Mouse (Mus musculus) G1E (cell line): ENCODE data around the gene Dlgap1. TPM values are rescaled to one million over a fixed set of nuclear protein-coding genes. Genes with fewer than 3 reads are reported as not detected.
"Not testable (repeated sequence)": the region's sequence is repeated elsewhere in the genome, so short reads cannot be mapped to it uniquely, and the experiment has no call there.

ENCODE experiments used
- ATAC-seq: 2 replicates; pipeline ENCODE4 v1.8.0; 2016; ENCODE audit warnings: mild to moderate bottlenecking; ENCODE audit not compliant: insufficient number of reproducible peaks, poor library complexity, low FRiP score, severe bottlenecking; ENCODE audit errors: extremely low read depth
- DNase-seq: peaks from one replicate; pipeline ENCODE4 v3.0.0; 2012; ENCODE audit warnings: low spot score
- H3K27me3 ChIP-seq: 2 replicates; pipeline ENCODE4 v1.6.1; 2012; ENCODE audit warnings: mild to moderate bottlenecking, low read length, inconsistent platforms; ENCODE audit not compliant: insufficient read depth
- H3K36me3 ChIP-seq: replicated peaks from 2 replicates; pipeline ENCODE3; 2012; ENCODE audit warnings: mild to moderate bottlenecking, inconsistent platforms
- H3K4me1 ChIP-seq: 2 replicates; pipeline ENCODE4 v1.6.1; 2012; ENCODE audit warnings: low read depth, low read length, inconsistent platforms, mixed read lengths; ENCODE audit not compliant: insufficient read depth
- H3K4me3 ChIP-seq: 2 replicates; pipeline ENCODE4 v1.5.1; 2012; ENCODE audit warnings: low read depth, mild to moderate bottlenecking, inconsistent platforms, low read length, moderate library complexity, mixed read lengths
- H3K9me3 ChIP-seq: replicated peaks from 2 replicates; pipeline ENCODE4 v1.6.1; 2012; ENCODE audit warnings: inconsistent platforms
- CTCF ChIP-seq: IDR thresholded peaks from 2 replicates; pipeline ENCODE4 v1.5.1; 2012; ENCODE audit warnings: low read depth, low read length, inconsistent platforms, mixed read lengths
- GATA1 ChIP-seq: IDR thresholded peaks from 2 replicates; pipeline ENCODE4 v1.6.1; 2012; ENCODE audit warnings: borderline replicate concordance, low read length, inconsistent platforms, mixed read lengths
- GATA2 ChIP-seq: IDR thresholded peaks from 2 replicates; pipeline ENCODE4 v1.6.1; 2012; ENCODE audit warnings: low read depth, low read length, inconsistent platforms, borderline replicate concordance
- POLR2AphosphoS5 ChIP-seq: IDR thresholded peaks from 2 replicates; pipeline ENCODE4 v1.6.1; 2012; ENCODE audit warnings: low read depth, low read length, inconsistent platforms; ENCODE audit not compliant: insufficient replicate concordance
- TAL1 ChIP-seq: conservative IDR thresholded peaks from 2 replicates; pipeline ENCODE4 v1.6.1; 2012; ENCODE audit warnings: low read depth, low read length, inconsistent platforms, mixed read lengths
- polyA plus RNA-seq: library from polyadenylated mRNA; stranded (reverse); fragments of >175 nt; gene quantifications from 2 replicates; pipeline ENCODE4 v1.2.3, GENCODE M21; 2012
- total RNA-seq, 2 experiments: library from RNA; stranded (forward) in 1 of 2; stranded (reverse) in 1 of 2; fragments of 200-1000 nt in 1 of 2; fragments of >200 nt in 1 of 2; fragmentation: Nextera tagmentation in 1 of 2; gene quantifications; 2 replicates each; pipeline ENCODE4 v1.2.3; 2014 to 2017

Gene Dlgap1
- total and polyA plus RNA-seq, 3 experiments = 0.22 TPM; not detected in 2

DNA sequence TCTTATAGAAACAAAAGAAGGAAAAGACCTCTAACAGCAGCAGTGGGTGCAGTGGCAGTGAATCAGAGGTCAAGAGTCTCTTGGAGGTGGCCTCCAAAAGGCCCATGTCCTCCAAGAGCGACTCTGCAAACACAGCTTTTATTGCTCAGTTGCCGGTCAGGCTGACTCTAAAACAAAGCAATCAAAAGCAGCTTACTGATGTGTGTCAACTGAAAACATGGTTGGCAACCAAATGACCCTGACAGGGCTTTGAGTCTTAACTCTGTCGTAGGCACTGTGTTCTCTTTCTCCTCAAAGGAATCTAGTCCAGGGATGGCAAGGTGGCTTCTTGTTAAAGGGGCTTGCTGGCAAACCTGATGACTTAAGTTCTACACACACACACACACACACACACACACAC is 840.9 kb downstream of the Dlgap1 start:
- Histone ChIP-seq H3K4me1 (no peaks in the 10 kb centered on the region), H3K4me3 (no peak overlapping the region), H3K9me3 (peaks cover 12% of the 10 kb centered on the region), H3K27me3 (no peaks in the 10 kb centered on the region), H3K36me3 (no peaks in the 10 kb centered on the region)
- ATAC-seq (no peak), DNase-seq (no peak)
- no peak for TF ChIP-seq GATA2
- TF ChIP-seq POLR2AphosphoS5 = no peak
- no peak for TF ChIP-seq CTCF
- no peak for TF ChIP-seq GATA1
- no peak for TF ChIP-seq TAL1

DNA sequence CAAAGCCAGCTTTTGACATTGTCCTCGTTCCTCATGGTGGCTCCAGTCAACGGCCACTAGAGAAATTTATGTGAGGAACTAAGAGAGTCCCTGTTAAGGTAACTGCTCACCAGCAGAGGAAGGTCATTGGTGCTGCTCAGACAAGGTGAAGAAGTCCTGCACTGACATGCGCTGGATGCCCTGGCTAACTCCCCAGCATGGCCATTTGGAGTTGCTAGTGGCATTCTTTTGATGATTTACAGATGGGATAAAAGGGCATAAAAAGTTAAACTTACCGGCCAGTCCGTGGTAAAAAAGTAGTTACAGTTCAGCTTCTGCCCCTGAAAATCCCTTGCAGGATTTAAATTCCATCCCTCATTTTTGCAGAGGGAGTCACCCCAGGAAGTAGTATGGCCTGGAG is 841.9 kb downstream of the Dlgap1 start:
- no peaks in the 10 kb centered on the region for H3K4me1 ChIP-seq
- no peak for ATAC-seq
- no peak overlapping the region for H3K4me3 ChIP-seq
- H3K9me3 ChIP-seq = peaks cover 11% of the 10 kb centered on the region
- H3K36me3 ChIP-seq = no peaks in the 10 kb centered on the region
- H3K27me3 ChIP-seq = no peaks in the 10 kb centered on the region
- no peak for DNase-seq
- TF ChIP-seq CTCF (no peak), GATA1 (no peak), TAL1 (no peak), POLR2AphosphoS5 (no peak), GATA2 (no peak)

DNA sequence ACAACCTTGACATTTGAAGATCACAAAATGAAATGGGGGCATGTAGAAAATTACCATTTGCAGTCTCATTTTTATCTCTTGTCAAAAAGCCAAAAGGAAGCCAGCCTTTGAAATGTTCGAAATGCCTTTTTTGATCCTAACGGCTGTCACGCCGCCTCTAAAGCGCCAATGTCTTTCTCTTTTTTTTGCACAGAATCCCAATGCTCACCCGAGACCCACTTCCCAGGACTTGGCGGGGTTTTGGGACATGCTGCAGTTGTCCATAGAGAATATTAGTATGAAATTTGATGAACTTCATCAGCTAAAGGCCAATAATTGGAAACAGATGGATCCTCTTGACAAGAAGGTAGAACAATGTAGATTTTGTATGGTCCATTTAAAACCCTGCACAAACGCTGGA is 846.1 kb downstream of the Dlgap1 start:
- no peaks in the 10 kb centered on the region for H3K4me1 ChIP-seq
- DNase-seq = no peak
- H3K27me3 ChIP-seq = no peaks in the 10 kb centered on the region
- no peak overlapping the region for H3K4me3 ChIP-seq
- no peak for TF ChIP-seq POLR2AphosphoS5
- TF ChIP-seq GATA2 = no peak
- no peak for TF ChIP-seq GATA1
- TF ChIP-seq CTCF = no peak
- no peak for TF ChIP-seq TAL1
- H3K9me3 ChIP-seq = peaks cover 8% of the 10 kb centered on the region
- no peak for ATAC-seq
- H3K36me3 ChIP-seq = no peaks in the 10 kb centered on the region

DNA sequence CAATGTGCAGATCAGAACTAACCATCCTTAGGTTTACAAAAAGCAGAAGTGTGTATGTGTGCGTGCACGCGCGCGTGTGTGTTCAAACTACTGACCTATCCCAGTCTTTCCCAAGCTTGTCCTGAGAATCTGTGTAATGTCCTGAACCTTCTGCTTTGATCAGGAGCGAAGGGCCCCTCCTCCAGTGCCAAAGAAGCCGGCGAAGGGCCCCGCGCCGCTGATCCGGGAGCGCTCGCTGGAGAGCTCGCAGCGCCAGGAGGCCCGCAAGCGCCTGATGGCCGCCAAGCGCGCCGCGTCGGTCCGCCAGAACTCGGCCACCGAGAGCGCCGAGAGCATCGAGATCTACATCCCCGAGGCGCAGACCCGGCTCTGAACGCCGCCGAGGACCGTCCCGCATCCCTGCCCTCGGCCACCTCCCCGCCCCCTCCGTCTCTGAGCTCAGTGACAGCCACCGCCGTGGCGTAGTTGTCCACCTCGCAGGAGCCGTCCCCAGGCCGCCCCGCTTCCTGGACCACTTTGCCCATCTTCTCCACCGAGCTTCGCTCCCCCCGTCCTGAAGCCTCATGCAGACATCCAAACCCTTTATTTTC is 849.1 kb downstream of the Dlgap1 start:
- Histone ChIP-seq H3K27me3 (no peaks in the 10 kb centered on the region), H3K4me3 (no peak overlapping the region), H3K9me3 (peaks cover 15% of the 10 kb centered on the region), H3K36me3 (no peaks in the 10 kb centered on the region), H3K4me1 (no peaks in the 10 kb centered on the region)
- ATAC-seq (no peak), DNase-seq (no peak)
- TF ChIP-seq TAL1 (no peak), POLR2AphosphoS5 (no peak)

DNA sequence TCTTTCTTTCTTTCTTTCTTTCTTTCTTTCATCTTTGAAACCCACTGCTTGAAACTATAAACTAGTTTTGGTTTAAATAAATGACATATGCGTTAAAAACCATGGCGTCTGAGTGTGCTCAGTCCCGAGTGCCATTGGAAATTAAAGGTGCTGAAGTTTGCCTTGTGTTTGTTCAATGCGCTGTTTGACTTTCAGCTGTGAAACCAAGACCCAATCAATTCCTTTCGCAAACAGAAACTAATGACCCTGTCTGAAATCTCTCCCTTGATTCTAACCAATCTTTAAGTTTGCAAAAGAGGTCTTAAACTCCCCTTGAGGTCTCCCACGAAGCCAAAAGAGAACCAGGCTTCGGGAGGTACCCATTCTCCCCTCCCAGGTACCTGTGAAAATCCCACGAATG is 854.2 kb downstream of the Dlgap1 start:
- no peak for DNase-seq
- Histone ChIP-seq H3K36me3 (no peaks in the 10 kb centered on the region), H3K27me3 (no peaks in the 10 kb centered on the region), H3K4me1 (no peaks in the 10 kb centered on the region), H3K9me3 (peaks cover 14% of the 10 kb centered on the region), H3K4me3 (no peak overlapping the region)
- TF ChIP-seq TAL1 (no peak), POLR2AphosphoS5 (no peak), GATA2 (no peak), CTCF (no peak), GATA1 (no peak)
- ATAC-seq = no peak

DNA sequence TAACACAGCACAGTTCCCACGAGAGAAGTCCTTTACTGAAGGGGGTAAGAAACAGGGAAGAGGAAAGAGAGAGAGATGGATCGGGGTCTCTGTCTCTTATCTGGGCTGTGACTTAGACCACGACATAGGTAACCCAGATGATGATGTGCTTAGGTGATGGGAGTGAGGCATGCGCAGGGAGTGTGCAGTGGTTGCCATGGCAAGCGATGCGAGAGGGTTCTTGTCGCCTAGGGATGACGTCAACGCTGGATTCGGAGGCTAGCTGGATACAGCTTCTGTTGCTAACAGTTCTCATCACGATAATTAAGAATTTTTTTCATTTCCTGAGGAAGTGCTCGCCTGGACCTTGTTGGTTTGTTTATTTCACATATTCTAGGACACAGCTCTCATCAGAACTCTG is 857.4 kb downstream of the Dlgap1 start:
- DNase-seq = no peak
- Histone ChIP-seq H3K4me3 (no peak overlapping the region), H3K36me3 (no peaks in the 10 kb centered on the region), H3K4me1 (no peaks in the 10 kb centered on the region), H3K9me3 (peaks cover 12% of the 10 kb centered on the region; the same call in 1 of the 2 replicates), H3K27me3 (no peaks in the 10 kb centered on the region)
- ATAC-seq = no peak
- no peak for TF ChIP-seq CTCF
- TF ChIP-seq GATA1 = no peak
- no peak for TF ChIP-seq GATA2
- TF ChIP-seq TAL1 = no peak
- no peak for TF ChIP-seq POLR2AphosphoS5

DNA sequence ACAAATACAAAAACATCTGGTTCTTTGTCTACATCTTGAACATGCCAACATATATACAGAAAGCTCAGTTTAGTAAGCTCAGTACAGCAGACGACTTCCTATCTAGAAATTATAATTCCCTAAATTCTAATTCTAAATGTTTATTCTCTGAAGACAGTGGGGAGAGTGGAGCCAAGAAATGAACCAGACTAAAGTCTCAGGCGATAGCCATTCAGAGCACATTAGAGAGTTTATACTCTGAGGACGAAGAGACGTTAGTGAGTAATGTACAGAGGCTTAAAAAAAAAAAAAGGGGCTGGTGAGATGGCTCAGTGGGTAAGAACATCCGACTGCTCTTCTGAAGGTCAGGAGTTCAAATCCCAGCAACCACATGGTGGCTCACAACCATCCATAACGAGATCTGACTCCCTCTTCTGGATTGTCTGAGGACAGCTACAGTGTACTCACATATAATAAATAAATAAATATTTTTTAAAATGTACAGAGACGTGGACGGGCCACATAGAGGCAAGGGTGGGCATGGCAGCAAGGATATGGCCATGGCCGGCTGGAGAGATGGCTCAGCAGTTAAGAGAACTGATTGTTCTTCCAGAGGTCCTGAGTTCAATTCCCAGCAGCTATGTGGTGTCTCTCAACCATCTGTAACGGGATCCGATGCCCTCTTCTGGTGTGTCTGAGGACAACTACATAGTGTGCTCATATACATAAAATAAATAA is 858.7 kb downstream of the Dlgap1 start:
- not testable (repeated sequence) for H3K27me3 ChIP-seq, ATAC-seq, H3K4me1 ChIP-seq, H3K9me3 ChIP-seq, H3K36me3 ChIP-seq, DNase-seq, H3K4me3 ChIP-seq
